Mouse (Mus musculus) forelimb bud, embryonic 11.5 days (tissue): ENCODE measurements around the gene Pdlim3.
A peak's percentile ranks its signal among the peaks of the same experiment; 100 is the strongest.
"Not testable (repeated sequence)": the region's sequence is repeated elsewhere in the genome, so short reads cannot be mapped to it uniquely, and the experiment has no call there.

Source experiments
- DNase-seq: peaks from one replicate; pipeline ENCODE4 v3.0.0-alpha.2; 2012; ENCODE audit warnings: low read depth, low spot score

Pdlim3 gene

DNA sequence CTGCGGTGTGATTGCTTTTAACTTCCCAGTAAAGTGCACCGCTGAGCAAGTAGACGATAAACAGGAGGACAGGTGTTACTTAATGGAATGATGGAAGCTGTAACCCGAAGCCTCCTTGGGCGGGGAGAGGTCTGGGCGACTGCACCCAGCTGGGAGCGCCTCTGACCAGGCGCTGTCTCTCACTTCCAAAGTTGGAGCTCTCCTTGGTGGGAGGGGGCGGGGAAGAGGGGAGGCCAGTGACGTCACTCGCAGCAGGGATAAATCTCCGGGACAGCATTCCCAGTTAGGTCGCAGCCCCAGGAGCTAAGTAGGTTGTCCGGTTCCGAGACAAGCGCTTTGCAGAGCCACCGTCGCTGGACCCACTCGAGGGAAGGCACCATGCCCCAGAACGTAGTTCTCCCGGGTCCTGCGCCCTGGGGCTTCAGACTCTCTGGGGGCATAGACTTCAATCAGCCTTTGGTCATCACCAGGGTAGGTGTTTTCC is at the start of gene Pdlim3:
Gene Pdlim3 (plus strand): TSS at position 260 of the 484 bp plus-strand sequence.
- DNase-seq, result peak; percentile 74

DNA sequence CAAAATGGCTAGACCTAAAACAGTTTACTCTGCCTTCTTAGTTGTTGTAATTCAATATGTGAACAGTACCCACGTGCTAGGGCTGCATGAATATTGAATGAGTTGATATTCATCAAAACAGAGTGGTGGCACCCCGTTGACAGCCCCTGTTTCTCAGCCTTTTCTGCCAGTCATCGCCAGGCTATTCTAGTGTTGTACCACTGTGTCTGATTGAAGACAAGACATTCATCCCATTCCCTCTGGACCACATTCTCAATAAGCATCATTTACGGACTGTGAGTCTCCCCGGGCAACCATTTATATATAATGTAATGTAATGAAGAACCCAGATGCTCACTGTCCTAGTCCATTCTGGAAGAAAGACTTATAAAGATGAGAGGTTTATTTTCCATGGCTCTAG is 42.0 kb upstream of the Pdlim3 start:
- no peak for DNase-seq

GRCm38 (mm10) chr8:45844097-45844885 is 41.0 kb upstream of the Pdlim3 start:
- DNase-seq, result no peak

- no peak for DNase-seq
Measured at GRCm38 (mm10) chr8:45844911-45845481, 40.3 kb upstream of the Pdlim3 start.

DNA sequence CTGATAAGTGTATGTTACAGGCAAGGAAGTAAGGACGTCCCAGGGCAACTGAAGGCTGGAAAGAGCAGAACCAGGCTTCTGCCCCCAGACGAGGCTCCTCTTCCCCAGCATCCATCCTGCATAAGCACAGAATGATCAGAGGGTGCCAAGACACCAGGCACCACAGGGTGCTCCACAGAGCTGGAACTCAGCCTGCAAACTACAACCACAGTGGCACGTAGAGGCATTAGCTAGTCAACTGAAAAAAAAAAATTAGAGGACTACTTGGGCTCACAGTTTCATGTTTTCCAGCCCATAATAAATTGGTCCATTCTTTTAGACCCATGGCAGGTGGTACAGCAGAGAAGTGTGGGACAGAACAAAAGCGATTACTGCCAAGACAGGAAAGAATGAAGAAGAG is 39.4 kb upstream of the Pdlim3 start:
- no peak for DNase-seq

- DNase-seq, result no peak
Measured at GRCm38 (mm10) chr8:45855118-45855517, 30.1 kb upstream of the Pdlim3 start.

DNA sequence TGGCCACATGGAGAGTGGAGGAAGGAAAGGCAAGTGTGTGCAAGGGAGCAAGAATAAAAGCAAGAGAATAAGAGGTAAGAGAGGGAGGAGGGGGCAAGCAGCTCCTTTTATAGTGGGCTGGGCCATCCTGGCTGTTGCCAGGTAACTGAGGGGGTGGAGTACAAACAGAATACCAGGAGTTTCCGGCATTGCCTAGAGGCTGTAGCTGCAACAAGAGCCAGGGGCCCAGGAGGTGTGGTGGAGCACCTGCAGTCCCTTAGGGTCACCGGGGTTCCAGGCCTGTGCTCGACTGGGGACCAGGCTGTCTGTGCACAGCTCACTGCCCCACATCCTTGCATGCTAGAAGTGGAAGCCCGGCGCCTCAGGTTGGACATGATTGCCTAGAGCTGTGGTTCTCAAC is 27.5 kb upstream of the Pdlim3 start:
- DNase-seq, result peak; percentile 57

DNA sequence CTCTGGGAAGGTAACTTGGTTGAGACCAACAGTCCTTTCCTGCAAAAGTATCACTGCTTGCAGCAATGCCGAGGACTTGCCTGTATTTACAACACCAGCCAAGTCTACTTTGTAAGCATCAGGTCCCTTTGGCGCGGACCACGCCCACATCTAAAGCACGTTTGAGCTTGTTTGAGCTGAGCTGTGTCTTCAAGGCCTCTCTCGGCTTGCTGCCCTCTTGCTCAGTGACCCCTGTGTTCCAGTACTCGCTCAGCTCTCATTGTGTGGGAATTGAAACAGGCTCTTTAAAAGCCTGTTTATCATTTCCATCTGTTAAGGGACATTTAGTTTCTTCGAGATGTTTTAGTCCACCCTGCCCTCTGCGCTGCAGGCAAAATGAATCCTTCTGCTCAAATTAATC is 26.9 kb upstream of the Pdlim3 start:
- DNase-seq, result peak; percentile 76

GRCm38 (mm10) chr8:45871587-45871986 is 13.7 kb upstream of the Pdlim3 start:
- DNase-seq, result not testable (repeated sequence)

- peak; percentile 60 for DNase-seq
Measured at GRCm38 (mm10) chr8:45872077-45872476, 13.2 kb upstream of the Pdlim3 start.

- DNase-seq, result no peak
Measured at GRCm38 (mm10) chr8:45874945-45875626, 10.2 kb upstream of the Pdlim3 start.

- DNase-seq, result no peak
Measured at GRCm38 (mm10) chr8:45876397-45876796, 8.9 kb upstream of the Pdlim3 start.

GRCm38 (mm10) chr8:45877680-45878079 is 7.6 kb upstream of the Pdlim3 start:
- DNase-seq, result no peak

DNA sequence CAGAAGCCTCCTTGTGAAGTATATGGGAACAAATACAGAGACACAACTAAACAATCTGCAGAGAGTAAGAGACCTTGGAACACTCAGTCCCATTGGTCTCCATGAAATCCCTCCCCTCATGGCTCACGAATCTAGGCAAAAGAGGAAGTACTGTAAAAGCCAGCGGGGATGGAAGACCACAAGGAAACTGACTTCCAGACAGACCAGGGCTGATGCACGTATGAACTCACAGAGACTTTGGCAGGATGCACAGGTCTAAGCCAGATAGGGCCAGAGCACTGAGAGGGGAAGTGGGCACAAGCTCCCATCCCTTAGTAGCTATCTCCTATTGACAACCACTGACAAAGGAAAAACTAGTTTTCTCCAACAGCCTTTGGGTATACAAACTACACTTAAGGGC is 4.8 kb upstream of the Pdlim3 start:
- no peak for DNase-seq

DNA sequence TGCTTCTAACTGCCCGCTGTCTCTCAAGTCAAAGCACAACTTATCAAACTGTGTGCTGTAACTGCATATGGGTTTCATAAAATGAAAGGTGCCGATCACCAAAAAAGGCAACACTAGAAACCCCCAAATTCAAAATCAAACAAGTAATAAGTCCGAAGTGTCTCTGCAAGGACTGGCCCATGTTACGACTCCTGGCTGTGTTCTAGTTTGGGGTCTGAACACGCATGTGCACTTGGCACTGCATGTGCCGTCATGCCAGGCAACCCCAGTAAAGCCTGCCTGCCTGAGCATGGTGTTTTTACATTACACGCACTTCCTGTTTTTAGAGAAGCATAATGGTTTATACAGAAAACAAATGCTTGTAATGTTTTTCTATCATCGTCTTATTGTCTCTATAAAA is 3.5 kb upstream of the Pdlim3 start:
- no peak for DNase-seq

GRCm38 (mm10) chr8:45883793-45884192 is 1.5 kb upstream of the Pdlim3 start:
- DNase-seq, result no peak

GRCm38 (mm10) chr8:45884552-45884951 is 709 bp upstream of the Pdlim3 start:
- DNase-seq, result no peak

- DNase-seq, result no peak
Measured at GRCm38 (mm10) chr8:45885775-45886174, 514 bp downstream of the Pdlim3 start.

GRCm38 (mm10) chr8:45889737-45890136 is 4.5 kb downstream of the Pdlim3 start:
- DNase-seq, result no peak

- no peak for DNase-seq
Measured at GRCm38 (mm10) chr8:45896590-45896989, 11.3 kb downstream of the Pdlim3 start.

DNA sequence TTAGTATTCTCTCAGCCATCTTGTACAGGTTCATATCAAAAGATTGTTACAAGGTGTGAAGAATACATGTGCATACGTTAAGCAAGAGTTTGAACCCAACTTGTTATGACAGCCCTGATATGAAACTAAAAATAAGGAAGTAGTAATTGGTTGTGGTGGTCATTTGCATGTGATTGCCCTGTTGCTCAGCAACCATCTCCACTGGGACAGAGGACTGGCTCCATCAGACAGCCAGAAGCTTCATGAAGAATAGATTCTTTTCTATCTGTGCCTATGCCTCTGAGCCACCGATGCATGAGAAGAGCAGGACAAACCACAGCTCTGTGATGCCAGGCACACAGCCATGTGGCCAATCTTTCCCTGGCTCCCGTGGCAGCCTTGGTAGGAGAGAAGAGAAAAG is 14.5 kb downstream of the Pdlim3 start:
- no peak for DNase-seq

DNA sequence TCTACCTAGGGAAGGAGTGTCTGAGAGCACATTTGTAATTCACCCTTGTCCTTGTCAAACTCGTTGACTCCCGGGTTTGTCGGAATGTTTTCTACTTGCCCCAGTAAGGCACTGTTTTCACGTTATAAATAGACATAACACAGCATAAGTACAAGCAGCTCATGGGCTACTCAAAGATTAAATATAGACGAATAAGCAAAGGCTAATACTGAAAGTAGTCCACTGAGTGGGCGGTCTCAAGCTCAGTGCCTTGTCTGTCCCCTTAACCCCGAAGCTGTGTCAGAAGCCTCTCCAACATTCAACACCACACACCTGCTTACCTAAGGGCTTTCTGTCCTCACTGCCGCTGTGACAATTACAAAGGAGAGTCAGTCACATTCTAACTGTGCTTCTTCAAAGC is 16.4 kb downstream of the Pdlim3 start:
- DNase-seq, result no peak

DNA sequence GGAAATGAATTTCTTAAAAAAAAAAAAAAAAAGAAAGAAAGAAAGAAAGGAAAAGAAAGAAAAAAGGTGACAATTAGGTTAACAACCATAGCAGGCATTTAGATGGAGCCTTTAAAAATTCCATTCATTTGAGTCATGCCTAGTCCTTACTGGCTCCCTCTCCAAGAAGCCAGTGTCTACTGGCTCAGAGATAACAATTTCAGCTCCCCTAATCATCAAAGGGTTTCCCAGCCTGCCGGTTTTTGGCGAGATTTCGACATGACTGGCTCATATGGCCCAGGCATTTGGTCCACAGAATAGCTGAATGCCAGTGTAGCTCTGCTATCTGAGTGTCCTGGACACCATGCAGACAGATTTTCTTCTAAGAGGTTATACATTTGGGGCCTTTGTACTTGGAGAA is 18.4 kb downstream of the Pdlim3 start:
- no peak for DNase-seq
